Mouse (Mus musculus) heart, embryonic 16.5 days (tissue): ENCODE data around the gene Pnpla2. TPM values are rescaled to one million over a fixed set of nuclear protein-coding genes. Genes with fewer than 3 reads are reported as not detected.
A peak's percentile ranks its signal among the peaks of the same experiment; 100 is the strongest.
"Not testable (repeated sequence)": the region's sequence is repeated elsewhere in the genome, so short reads cannot be mapped to it uniquely, and the experiment has no call there.

Experiments
- ATAC-seq: fragments of 200-750 bp; cut with Nextera tagmentation; replicated peaks from 2 replicates; pipeline ENCODE4 v1.8.0; 2017; ENCODE audit warnings: moderate number of reproducible peaks; ENCODE audit not compliant: insufficient read depth, low FRiP score; ENCODE audit errors: extremely low read depth
- H3K27ac ChIP-seq: fragments of 300-500 bp; sonication (generic); 2 replicates; pipeline ENCODE4 v1.5.1; 2014; ENCODE audit warnings: mild to moderate bottlenecking, low read length, control low read depth, moderate library complexity
- H3K27me3 ChIP-seq: fragments of 300-500 bp; sonication (generic); 2 replicates; pipeline ENCODE4 v1.6.1; 2014; ENCODE audit warnings: low read length, mixed read lengths; ENCODE audit not compliant: control insufficient read depth, insufficient read depth
- H3K36me3 ChIP-seq: fragments of 300-500 bp; sonication (generic); 2 replicates; pipeline ENCODE4 v1.6.1; 2014; ENCODE audit not compliant: control insufficient read depth, insufficient read depth
- H3K4me1 ChIP-seq: fragments of 300-500 bp; sonication (generic); 2 replicates; pipeline ENCODE4 v1.6.1; 2014; ENCODE audit warnings: low read length, mixed read lengths; ENCODE audit not compliant: control insufficient read depth, insufficient read depth
- H3K4me2 ChIP-seq: fragments of 300-500 bp; sonication (generic); 2 replicates; pipeline ENCODE4 v1.6.1; 2014; ENCODE audit warnings: low read depth, mild to moderate bottlenecking, control low read depth, low read length
- H3K4me3 ChIP-seq: fragments of 300-500 bp; sonication (generic); 2 replicates; pipeline ENCODE4 v1.5.1; 2014; ENCODE audit warnings: mild to moderate bottlenecking, control low read depth, low read length
- H3K9ac ChIP-seq: fragments of 300-500 bp; sonication (generic); 2 replicates; pipeline ENCODE4 v1.6.1; 2014; ENCODE audit warnings: low read length, control low read depth
- H3K9me3 ChIP-seq: fragments of 300-500 bp; sonication (generic); replicated peaks from 2 replicates; pipeline ENCODE4 v1.6.1; 2016; ENCODE audit warnings: low read length; ENCODE audit not compliant: control insufficient read depth
- WGBS: fragments of 180-500 bp; shearing (Covaris S2); extraction: QIAGEN DNeasy Blood & Tissue Kit; methylation state at CpG from one replicate; pipeline ENCODE4 v1.1.7; 2014; 5-methylcytosine and 5-hydroxymethylcytosine counted together
- polyA plus RNA-seq: library from polyadenylated mRNA; unstranded; fragments of >200 nt; fragmentation: Nextera tagmentation; extraction: Ambion mirVana; gene quantifications from 2 replicates; pipeline ENCODE4 v1.2.1, GENCODE M21; 2015

The Pnpla2 gene
- 73.1 and 78.0 TPM in 2 replicates for polyA plus RNA-seq

DNA sequence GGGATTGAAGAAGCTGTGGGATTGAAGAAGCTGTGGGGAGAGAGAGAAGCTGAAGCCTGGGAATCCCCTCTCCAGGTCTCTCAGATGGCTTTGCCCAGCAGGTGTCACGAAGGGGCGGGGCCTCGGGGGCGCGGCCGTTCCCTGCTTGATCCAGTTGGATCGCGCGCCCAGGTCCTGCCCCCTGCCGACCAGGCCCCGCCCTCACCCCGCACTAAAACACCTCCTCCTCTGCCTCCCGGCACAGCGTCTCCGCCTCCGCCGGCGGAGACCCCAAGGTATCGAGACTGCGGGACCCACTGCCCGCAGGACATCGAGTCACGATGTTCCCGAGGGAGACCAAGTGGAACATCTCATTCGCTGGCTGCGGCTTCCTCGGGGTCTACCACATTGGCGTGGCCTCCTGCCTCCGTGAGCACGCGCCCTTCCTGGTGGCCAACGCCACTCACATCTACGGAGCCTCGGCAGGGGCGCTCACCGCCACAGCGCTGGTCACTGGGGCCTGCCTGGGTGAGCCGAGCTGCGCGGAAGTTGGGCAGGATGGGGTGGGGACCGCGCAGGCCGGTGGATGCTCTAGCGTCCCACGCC lies at the start of gene Pnpla2:
Gene Pnpla2, plus strand, starts transcription at position 232 of the 585 bp plus-strand sequence.
- H3K27ac ChIP-seq, result peak within 1 kb of the TSS; percentile 93
- WGBS, result 0% methylated on average over 45 of the region's 45 CpGs
- H3K4me3 ChIP-seq, result peak within 1 kb of the TSS; percentile 69
- H3K27me3 ChIP-seq, result no peaks in the 10 kb centered on the region
- H3K9me3 ChIP-seq, result no peaks in the 10 kb centered on the region
- H3K36me3 ChIP-seq, result peaks cover 33% of the 10 kb centered on the region
- peak within 1 kb of the TSS; percentile 95 for H3K4me2 ChIP-seq
- ATAC-seq, result peak; percentile 87
- peaks cover 17% of the 10 kb centered on the region for H3K4me1 ChIP-seq
- peak within 1 kb of the TSS; percentile 88 for H3K9ac ChIP-seq

DNA sequence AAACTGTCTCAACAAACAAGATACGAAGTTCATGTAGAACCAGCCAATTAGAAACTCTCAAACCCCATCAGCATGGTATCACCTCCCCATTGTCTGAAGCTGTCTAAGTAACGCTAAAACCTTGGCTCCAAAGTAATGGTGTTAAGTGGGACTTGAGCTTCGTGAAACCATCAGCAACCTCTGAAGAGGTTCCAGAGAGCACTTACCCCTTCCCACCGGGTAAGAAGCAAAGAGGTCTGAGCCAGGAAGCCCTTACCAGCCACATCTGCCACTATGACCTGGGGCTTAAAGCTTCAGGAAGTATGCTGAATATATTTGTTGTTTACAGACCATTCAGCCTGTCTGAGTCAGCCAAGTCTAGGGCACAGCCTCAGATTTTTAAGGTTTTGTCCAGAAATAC lies 49.5 kb upstream of the Pnpla2 start:
- peaks cover 4% of the 10 kb centered on the region; the same call in 1 of the 2 replicates for H3K4me1 ChIP-seq
- H3K27me3 ChIP-seq, result no peaks in the 10 kb centered on the region
- no peak for ATAC-seq
- no peak overlapping the region for H3K9ac ChIP-seq
- peaks cover 31% of the 10 kb centered on the region for H3K36me3 ChIP-seq
- H3K4me3 ChIP-seq, result no peak overlapping the region
- H3K9me3 ChIP-seq, result no peaks in the 10 kb centered on the region
- no peak overlapping the region for H3K27ac ChIP-seq
- no peak overlapping the region for H3K4me2 ChIP-seq
- WGBS, result 75% methylated on average over 4 of the region's 4 CpGs

DNA sequence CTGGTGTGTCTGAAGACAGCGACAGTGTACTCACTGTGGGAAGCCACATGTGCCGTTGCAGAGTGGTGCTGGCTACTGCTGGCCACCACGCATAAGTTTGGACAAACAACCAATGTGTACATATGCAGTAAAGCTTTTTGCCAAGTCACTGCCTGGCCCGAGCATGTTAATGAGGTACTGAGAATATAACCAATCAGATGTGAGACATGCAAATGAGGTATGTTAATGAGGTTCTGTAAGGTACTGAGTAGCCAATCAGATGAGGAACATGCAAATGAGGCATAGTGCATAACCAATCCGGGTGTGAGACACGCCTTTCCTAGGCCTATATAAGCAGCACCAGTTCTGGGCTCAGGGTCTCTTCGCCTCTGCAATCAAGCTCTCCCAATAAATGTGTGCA lies 47.3 kb upstream of the Pnpla2 start:
- H3K36me3 ChIP-seq, result peaks cover 18% of the 10 kb centered on the region
- H3K4me2 ChIP-seq, H3K4me1 ChIP-seq, H3K27me3 ChIP-seq, H3K4me3 ChIP-seq, H3K9me3 ChIP-seq, ATAC-seq, H3K9ac ChIP-seq, H3K27ac ChIP-seq: not testable (repeated sequence)
- WGBS, result 95% methylated on average over 7 of the region's 7 CpGs

DNA sequence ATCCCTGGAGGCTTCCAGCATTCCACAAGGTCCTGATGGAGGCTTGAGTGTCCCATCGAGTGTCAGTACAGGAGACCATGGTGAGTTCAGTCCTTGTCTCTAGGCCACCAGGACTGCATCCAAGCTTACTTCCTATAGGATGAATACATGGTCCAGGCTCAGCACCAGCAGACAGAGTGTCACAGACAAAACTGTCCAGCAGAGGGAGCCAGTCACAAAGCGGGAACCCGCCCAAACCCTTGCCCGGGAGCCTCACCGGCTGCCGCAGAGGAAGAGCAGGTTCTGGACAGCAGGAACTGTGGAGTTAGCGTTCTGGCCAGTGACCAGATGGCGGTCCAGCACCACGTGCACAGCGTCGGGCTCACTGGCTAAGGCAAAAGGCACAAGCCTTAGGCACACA lies 46.2 kb upstream of the Pnpla2 start:
- no peaks in the 10 kb centered on the region for H3K9me3 ChIP-seq
- no peaks in the 10 kb centered on the region for H3K27me3 ChIP-seq
- no peak overlapping the region for H3K4me2 ChIP-seq
- H3K9ac ChIP-seq, result no peak overlapping the region
- H3K36me3 ChIP-seq, result peaks cover 18% of the 10 kb centered on the region
- ATAC-seq, result peak; percentile 61
- H3K4me1 ChIP-seq, result peaks cover 10% of the 10 kb centered on the region; the same call in 1 of the 2 replicates
- H3K27ac ChIP-seq, result no peak overlapping the region
- 13% methylated on average over 11 of the region's 11 CpGs for WGBS
- H3K4me3 ChIP-seq, result no peak overlapping the region

DNA sequence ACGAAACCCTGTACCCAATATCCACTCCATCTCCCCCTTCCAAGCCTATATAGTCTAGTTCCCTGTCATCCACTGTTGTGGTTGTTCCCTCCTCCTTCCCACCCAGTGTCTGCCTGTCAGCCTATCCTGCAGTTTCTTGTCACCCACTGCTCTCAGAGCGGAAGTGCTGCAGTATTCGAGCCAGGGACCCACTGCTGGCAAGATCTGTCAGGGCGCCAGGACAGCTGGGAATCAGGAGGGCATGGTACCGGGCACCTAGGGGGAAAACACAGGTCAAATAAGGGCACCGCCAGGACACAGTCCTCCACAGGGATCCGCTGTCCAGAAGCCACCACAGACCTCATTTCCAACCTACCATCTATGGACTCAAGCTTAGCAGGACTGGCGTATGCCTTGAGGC lies 44.4 kb upstream of the Pnpla2 start:
- H3K27me3 ChIP-seq, result no peaks in the 10 kb centered on the region
- no peak overlapping the region for H3K9ac ChIP-seq
- 90% methylated on average over 8 of the region's 8 CpGs for WGBS
- peaks cover 18% of the 10 kb centered on the region for H3K36me3 ChIP-seq
- no peaks in the 10 kb centered on the region for H3K9me3 ChIP-seq
- H3K4me1 ChIP-seq, result peaks cover 17% of the 10 kb centered on the region
- no peak overlapping the region for H3K27ac ChIP-seq
- H3K4me3 ChIP-seq, result no peak overlapping the region
- no peak for ATAC-seq
- H3K4me2 ChIP-seq, result no peak overlapping the region

DNA sequence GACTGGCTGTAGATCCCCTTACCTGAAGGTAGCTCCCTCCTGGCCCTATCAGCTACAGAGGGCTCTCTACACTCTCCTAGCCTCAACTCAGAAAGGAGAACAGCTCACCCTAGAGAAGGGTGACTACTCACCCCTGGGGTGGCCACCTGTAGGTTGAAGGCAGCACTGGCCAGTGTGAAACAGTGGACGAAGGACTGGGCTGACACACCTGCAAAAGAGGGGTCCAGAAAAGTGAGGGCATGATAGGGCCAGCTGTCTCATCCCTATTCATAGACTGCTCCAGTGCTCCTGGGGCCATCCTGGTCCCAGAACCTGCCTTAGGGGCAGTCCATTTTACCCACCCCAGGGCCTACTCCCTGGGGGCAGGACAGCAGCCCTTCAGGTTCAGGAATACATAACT lies 43.3 kb upstream of the Pnpla2 start:
- 93% methylated on average over 1 of the region's 1 CpGs for WGBS
- Histone ChIP-seq H3K4me3 (no peak overlapping the region), H3K9ac (peak overlapping the region; percentile 5; the same call in 1 of the 2 replicates)

DNA sequence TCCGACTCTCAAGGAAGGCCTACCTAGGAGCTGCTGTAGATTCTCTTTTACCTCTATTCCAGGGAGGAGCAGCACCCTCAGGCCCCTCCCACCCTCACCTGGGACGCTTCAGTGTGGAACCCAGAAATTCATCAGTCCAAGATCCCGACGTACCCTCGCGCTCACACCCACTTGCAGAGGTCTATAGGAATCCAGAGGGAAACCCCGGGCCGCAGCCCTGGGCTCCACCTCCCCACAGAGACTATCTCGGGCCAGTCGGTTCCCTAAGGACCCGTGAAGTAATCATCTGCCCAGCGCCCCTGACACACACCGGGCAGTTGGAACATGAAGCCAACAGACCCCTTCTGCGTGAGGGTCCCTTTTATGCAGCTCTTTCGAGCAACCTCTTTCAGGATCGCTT lies 41.7 kb upstream of the Pnpla2 start:
- H3K4me2 ChIP-seq, result peak overlapping the region; percentile 87
- peaks cover 17% of the 10 kb centered on the region for H3K4me1 ChIP-seq
- H3K36me3 ChIP-seq, result peaks cover 13% of the 10 kb centered on the region
- H3K27me3 ChIP-seq, result no peaks in the 10 kb centered on the region
- no peaks in the 10 kb centered on the region for H3K9me3 ChIP-seq
- peak overlapping the region; percentile 89 for H3K9ac ChIP-seq
- WGBS, result 2% methylated on average over 16 of the region's 16 CpGs
- ATAC-seq, result 0 out of 2 replicates have a peak, but pooled peaks have one; percentile 5
- H3K27ac ChIP-seq, result peak overlapping the region; percentile 79
- H3K4me3 ChIP-seq, result peak overlapping the region; percentile 80

More for the DNA sequence above, 43.3 kb upstream of the Pnpla2 start:
- Histone ChIP-seq H3K4me1 (peaks cover 17% of the 10 kb centered on the region), H3K27me3 (no peaks in the 10 kb centered on the region), H3K9me3 (no peaks in the 10 kb centered on the region), H3K27ac (no peak overlapping the region), H3K4me2 (no peak overlapping the region), H3K36me3 (peaks cover 18% of the 10 kb centered on the region)
- ATAC-seq, result no peak

DNA sequence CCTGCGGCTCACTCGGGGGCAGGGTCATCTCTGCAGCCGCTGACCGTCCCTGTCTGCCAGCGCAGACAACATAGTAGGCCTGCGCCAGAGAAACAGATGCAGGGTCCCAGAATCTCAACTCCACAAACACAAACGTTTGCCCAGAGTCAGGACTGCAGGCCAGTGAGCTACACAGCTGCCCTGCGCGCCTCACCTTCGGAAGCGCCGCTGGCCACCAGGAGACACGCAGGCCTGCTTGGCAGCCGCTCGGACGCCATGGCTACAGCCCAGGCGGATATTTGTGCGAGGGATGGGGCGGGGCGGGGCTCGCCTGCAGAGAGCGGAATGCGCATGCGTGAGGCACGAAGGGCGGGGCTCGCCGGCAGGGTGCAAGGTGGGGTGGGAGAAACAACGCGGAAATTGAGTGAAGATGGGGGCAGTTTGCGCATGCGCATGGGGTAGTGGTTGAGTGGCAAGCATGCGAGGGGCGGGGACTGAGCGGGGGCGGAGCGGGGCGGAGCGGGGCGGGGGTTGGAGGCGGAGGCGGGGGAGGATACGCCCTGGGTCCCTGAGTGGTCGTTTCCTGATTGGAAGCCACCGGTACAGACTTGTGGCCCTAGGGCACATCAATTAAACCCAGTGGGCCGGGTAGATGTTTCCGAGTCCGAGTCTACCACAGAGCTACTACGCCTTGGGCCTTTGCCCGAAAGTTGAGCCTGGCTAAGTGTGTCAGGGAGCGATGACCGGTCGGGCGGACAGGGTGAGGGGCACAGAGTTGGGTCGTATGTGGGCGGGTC lies 41.0 kb upstream of the Pnpla2 start, which contains the start of gene Gatd1:
Gene Gatd1, minus strand, starts transcription at position 328 of the 776 bp plus-strand sequence.
- H3K4me1 ChIP-seq, result peaks cover 16% of the 10 kb centered on the region
- no peaks in the 10 kb centered on the region for H3K27me3 ChIP-seq
- H3K4me3 ChIP-seq, result peak within 1 kb of the TSS; percentile 80
- peak within 1 kb of the TSS; percentile 89 for H3K9ac ChIP-seq
- H3K27ac ChIP-seq, result peak within 1 kb of the TSS; percentile 79
- H3K36me3 ChIP-seq, result peaks cover 13% of the 10 kb centered on the region
- WGBS, result under 1% methylated on average over 49 of the region's 56 CpGs
- no peaks in the 10 kb centered on the region for H3K9me3 ChIP-seq
- peak within 1 kb of the TSS; percentile 90 for H3K4me2 ChIP-seq
- ATAC-seq, result peak; percentile 94
